Mouse (Mus musculus): ENCODE results near the gene Cnot2.

Gene Cnot2

GRCm38 (mm10) chr10:116562731-116563480 is 18.4 kb downstream of the Cnot2 start:
- DNase-seq (ENCODE audit: low read depth, low spot score) = no peak

- DNase-seq (ENCODE audit: low read depth, low spot score) = no peak
Measured at GRCm38 (mm10) chr10:116562210-116562609, 19.1 kb downstream of the Cnot2 start.

GRCm38 (mm10) chr10:116559171-116559570 is 22.1 kb downstream of the Cnot2 start:
- DNase-seq (ENCODE audit: low read depth, low spot score) = no peak

GRCm38 (mm10) chr10:116557166-116557565 is 24.1 kb downstream of the Cnot2 start:
- DNase-seq (ENCODE audit: low read depth, low spot score) = no peak

GRCm38 (mm10) chr10:116554434-116554833 is 26.9 kb downstream of the Cnot2 start:
- DNase-seq (ENCODE audit: low read depth, low spot score) = no peak

GRCm38 (mm10) chr10:116547958-116548357 is 33.4 kb downstream of the Cnot2 start:
- DNase-seq (ENCODE audit: low read depth, low spot score) = no peak

- no peak for DNase-seq (ENCODE audit: low read depth, low spot score)
Measured at GRCm38 (mm10) chr10:116546177-116546576, 35.1 kb downstream of the Cnot2 start.

- no peak for DNase-seq (ENCODE audit: low read depth, low spot score)
Measured at GRCm38 (mm10) chr10:116543061-116543460, 38.2 kb downstream of the Cnot2 start.

GRCm38 (mm10) chr10:116540750-116541149 is 40.6 kb downstream of the Cnot2 start:
- no peak for DNase-seq (ENCODE audit: low read depth, low spot score)

- no peak for DNase-seq (ENCODE audit: low read depth, low spot score)
Measured at GRCm38 (mm10) chr10:116537495-116537894, 43.8 kb downstream of the Cnot2 start.

GRCm38 (mm10) chr10:116534278-116534677 is 47.0 kb downstream of the Cnot2 start:
- DNase-seq (ENCODE audit: low read depth, low spot score) = no peak

GRCm38 (mm10) chr10:116532561-116532960 is 48.8 kb downstream of the Cnot2 start:
- no peak for DNase-seq (ENCODE audit: low read depth, low spot score)

- DNase-seq (ENCODE audit: low read depth, low spot score) = no peak
Measured at GRCm38 (mm10) chr10:116531063-116531462, 50.2 kb downstream of the Cnot2 start.

GRCm38 (mm10) chr10:116519588-116519987 is 61.7 kb downstream of the Cnot2 start:
- no peak for DNase-seq (ENCODE audit: low read depth, low spot score)

GRCm38 (mm10) chr10:116515590-116515989 is 65.7 kb downstream of the Cnot2 start:
- no peak for DNase-seq (ENCODE audit: low read depth, low spot score)

- no peak for DNase-seq (ENCODE audit: low read depth, low spot score)
Measured at GRCm38 (mm10) chr10:116515158-116515557, 66.2 kb downstream of the Cnot2 start.

GRCm38 (mm10) chr10:116513254-116513635 is 68.1 kb downstream of the Cnot2 start:
- DNase-seq (ENCODE audit: low read depth, low spot score) = no peak

GRCm38 (mm10) chr10:116512521-116513253 is 68.6 kb downstream of the Cnot2 start:
- no peak for DNase-seq (ENCODE audit: low read depth, low spot score)

GRCm38 (mm10) chr10:116505303-116506014 is 75.9 kb downstream of the Cnot2 start:
- DNase-seq (ENCODE audit: low read depth, low spot score) = no peak

GRCm38 (mm10) chr10:116492768-116493167 is 88.5 kb downstream of the Cnot2 start:
- DNase-seq (ENCODE audit: low read depth, low spot score) = no peak

GRCm38 (mm10) chr10:116486895-116487747 is 94.2 kb downstream of the Cnot2 start:
- no peak for DNase-seq (ENCODE audit: low read depth, low spot score)

Measured in retina, postnatal 7 days (tissue).